Mouse (Mus musculus) frontal cortex, adult 2 months (tissue): ENCODE measurements at regions not wholly inside any gene's neighbourhood (a gene's known extent, or its start where the extent isn't known, plus 50 kb on each side); places are given as distances from the start of the nearest gene placed in this dataset.

Experiments used
- DNase-seq, 2 experiments: peaks; one replicate each; pipeline ENCODE4 v3.0.0; 2022; ENCODE audit warnings: low spot score in 1 of 2; ENCODE audit errors: extremely low spot score in 1 of 2

DNA sequence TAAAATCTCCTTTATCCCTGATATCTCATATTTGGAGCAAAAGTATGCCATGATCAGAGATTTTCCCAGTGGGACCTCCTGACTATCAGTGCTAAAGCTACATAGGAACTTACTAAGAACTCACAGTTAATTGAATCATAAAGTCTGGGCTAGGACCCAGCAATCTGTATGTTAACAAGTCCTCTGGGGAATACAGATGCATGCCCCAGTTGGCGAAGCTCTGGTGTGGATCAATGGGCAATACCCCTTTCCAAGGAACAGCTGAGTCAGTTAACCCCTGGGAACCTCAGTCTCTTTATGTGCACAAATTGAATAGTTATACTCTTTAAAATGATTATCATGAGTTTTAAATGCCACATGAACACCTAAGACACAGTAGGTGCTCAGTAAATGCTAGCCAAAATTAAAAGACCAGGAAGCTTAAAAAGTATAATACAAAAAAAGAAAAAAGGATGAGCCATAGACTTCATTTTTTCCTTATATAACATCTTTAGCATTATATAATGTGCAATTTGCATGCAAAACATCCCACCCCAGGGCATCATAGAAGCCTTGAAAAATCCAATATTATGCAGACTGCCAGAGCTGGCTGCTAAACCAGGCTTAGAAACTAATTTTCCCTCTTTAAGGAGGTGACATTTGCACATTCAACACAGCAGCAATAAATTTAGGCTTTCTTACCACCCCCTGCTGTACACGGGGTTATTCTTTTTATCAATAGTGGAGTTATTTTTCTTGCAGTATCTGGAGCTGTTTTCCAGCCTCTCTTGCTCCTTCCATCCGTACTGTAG is 202.7 kb downstream of the Gm16223 start:
- DNase-seq, result peak; percentile 56 to 64

DNA sequence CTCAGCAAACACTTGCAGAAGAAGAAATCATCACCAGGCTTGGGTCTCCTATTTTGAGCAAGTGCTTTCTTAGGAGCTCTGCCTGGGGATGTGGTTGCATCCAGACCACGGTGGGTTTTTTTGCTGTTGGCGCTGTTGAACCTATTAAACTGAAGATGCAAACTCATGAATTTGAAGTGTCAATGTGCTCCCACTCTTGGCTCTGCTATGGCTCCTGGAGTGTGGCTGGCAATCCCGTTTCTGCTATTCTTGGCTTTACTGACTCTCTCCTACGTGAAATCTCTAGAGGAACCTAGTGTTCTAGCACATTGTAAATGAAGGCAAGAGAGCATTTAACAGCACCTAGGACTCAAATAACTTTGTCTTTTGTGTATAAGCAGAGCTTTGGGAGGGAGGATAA is 204.2 kb downstream of the Gm16223 start:
- DNase-seq, result peak; percentile 82 to 89

DNA sequence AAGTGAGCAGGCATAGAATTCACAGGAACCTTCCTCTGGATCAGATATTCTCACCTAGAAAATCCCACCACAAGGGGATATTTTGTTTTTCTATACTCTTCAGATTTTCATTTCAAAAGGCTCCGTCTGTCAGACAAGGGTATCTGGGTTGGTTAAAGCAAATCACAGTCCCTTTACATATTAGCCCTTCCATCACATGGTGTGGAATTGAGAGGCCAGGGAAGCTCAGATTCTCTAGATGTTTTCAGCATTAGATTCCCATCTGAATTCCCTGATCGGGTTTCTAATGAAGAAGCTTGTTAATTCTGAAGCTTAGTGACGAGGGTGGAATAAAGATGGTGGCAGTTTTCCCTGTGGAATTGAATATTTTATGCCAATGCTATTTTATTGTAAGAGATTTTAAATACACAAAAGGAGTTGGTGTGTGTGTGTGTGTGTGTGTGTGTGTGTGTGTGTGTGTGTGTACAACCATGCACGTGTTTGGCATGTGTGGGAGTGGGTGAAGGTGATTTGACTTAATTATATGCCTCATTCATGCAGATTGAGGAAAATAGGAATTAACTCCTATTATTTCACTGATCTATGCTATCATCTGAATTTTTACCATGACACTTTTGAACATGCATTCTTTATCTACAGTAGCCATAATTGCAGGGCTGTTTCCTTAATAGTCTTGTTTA is 211.0 kb downstream of the Gm16223 start:
- DNase-seq, result no peak
